Mouse (Mus musculus) hindbrain, embryonic 16.5 days (tissue): ENCODE measurements around the gene Gprc5a. TPM values are rescaled to one million over a fixed set of nuclear protein-coding genes. Genes with fewer than 3 reads are reported as not detected.

ENCODE experiments used
- ATAC-seq: fragments of 200-750 bp; cut with Nextera tagmentation; 2 replicates; pipeline ENCODE4 v1.8.0; 2017; ENCODE audit warnings: moderate TSS enrichment, moderate library complexity
- H3K27ac ChIP-seq: fragments of 300-500 bp; sonication (generic); 2 replicates; pipeline ENCODE4 v1.5.1; 2014; ENCODE audit warnings: low read depth, mild to moderate bottlenecking, control low read depth, low read length, moderate library complexity
- H3K27me3 ChIP-seq: fragments of 300-500 bp; sonication (generic); replicated peaks from 2 replicates; pipeline ENCODE4 v1.6.1; 2014; ENCODE audit warnings: low read length; ENCODE audit not compliant: control insufficient read depth, insufficient read depth
- H3K36me3 ChIP-seq: fragments of 300-500 bp; sonication (generic); 2 replicates; pipeline ENCODE4 v1.6.1; 2014; ENCODE audit warnings: mild to moderate bottlenecking, low read length, moderate library complexity, mixed read lengths; ENCODE audit not compliant: control insufficient read depth, insufficient read depth
- H3K4me1 ChIP-seq: fragments of 300-500 bp; sonication (generic); 2 replicates; pipeline ENCODE4 v1.6.1; 2014; ENCODE audit warnings: low read depth, low read length; ENCODE audit not compliant: control insufficient read depth, insufficient read depth
- H3K4me2 ChIP-seq: fragments of 300-500 bp; sonication (generic); 2 replicates; pipeline ENCODE4 v1.6.1; 2014; ENCODE audit warnings: mild to moderate bottlenecking, low read length, control low read depth, moderate library complexity
- H3K4me3 ChIP-seq: fragments of 300-500 bp; sonication (generic); 2 replicates; pipeline ENCODE4 v1.5.1; 2014; ENCODE audit warnings: mild to moderate bottlenecking, low read length, control low read depth, moderate library complexity
- H3K9ac ChIP-seq: fragments of 300-500 bp; sonication (generic); 2 replicates; pipeline ENCODE4 v1.6.1; 2014; ENCODE audit warnings: low read depth, mild to moderate bottlenecking, control low read depth, low read length, moderate library complexity
- H3K9me3 ChIP-seq: fragments of 300-500 bp; sonication (generic); 2 replicates; pipeline ENCODE4 v1.6.1; 2014; ENCODE audit warnings: mild to moderate bottlenecking, low read length, moderate library complexity; ENCODE audit not compliant: control insufficient read depth
- WGBS: fragments of 180-500 bp; shearing (Covaris S2); extraction: QIAGEN DNeasy Blood & Tissue Kit; methylation state at CpG from one replicate; pipeline ENCODE4 v1.1.7; 2014; 5-methylcytosine and 5-hydroxymethylcytosine counted together
- polyA plus RNA-seq: library from polyadenylated mRNA; unstranded; fragments of >200 nt; fragmentation: Nextera tagmentation; extraction: Ambion mirVana; gene quantifications from 2 replicates; pipeline ENCODE4 v1.2.1, GENCODE M21; 2015

Gprc5a gene
- polyA plus RNA-seq, 1 experiment from 2014 or later = 0.28 TPM

DNA sequence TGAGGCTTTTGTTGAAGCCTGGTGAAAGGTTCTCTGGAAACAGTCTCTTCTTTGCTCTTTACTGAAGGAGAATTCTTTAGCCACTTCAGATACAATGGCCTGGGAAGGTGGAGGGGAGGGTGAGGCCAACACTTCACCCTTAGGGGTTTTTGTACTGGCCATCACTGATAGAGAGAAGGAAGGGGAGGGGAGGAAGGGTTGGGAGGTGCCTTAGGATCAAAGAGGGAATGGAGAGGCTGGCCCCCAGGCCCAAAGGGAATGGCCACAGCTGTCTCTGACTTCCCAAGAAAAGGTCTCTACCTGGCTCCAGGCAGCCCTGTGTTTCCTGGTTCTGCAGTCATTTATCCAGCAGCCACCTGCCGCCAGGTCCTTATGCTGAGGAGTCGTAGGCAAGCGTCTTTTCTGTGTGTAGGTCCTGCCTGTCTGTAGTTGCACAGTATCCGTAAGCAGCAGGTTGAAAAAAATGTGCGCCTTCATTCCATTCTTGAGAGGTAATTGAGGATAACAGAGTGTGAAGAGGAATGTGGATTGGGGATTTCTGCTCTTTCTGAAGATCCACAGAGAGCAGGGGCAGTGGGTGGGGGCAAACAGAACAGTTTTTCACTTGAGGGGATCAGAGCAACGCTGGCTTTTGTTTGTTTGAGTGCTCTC is 1.5 kb downstream of the Gprc5a start:
- H3K9me3 ChIP-seq = no peaks in the 10 kb centered on the region
- no peak overlapping the region for H3K9ac ChIP-seq
- no peak overlapping the region for H3K4me2 ChIP-seq
- H3K4me3 ChIP-seq = no peak overlapping the region
- no peak for ATAC-seq
- no peaks in the 10 kb centered on the region for H3K36me3 ChIP-seq
- H3K27ac ChIP-seq = no peak overlapping the region
- peaks cover 7% of the 10 kb centered on the region for H3K4me1 ChIP-seq
- WGBS = 25% methylated on average over 6 of the region's 6 CpGs
- peaks cover 11% of the 10 kb centered on the region for H3K27me3 ChIP-seq

DNA sequence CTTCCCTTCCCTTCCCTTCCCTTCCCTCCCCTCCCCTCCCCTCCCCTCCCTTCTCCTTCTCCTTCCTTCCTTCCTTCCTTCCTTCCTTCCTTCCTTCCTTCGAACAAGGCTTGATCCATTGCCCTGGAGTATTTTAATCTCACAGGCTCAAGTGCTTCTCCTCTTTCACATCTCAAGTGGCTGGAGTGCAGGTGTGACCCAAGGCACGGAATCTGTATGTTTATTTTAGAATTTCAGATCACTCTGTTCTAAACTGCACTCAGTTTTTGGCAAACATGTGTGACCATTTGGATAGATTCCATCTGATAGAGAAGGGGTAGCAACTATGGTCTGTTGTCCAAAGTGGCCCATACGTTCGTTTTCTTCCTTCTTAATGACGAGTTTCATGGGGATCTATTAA is 2.8 kb downstream of the Gprc5a start:
- no peak for ATAC-seq
- no peak overlapping the region for H3K27ac ChIP-seq
- 83% methylated on average over 5 of the region's 5 CpGs for WGBS
- H3K4me3 ChIP-seq = no peak overlapping the region
- peaks cover 7% of the 10 kb centered on the region for H3K4me1 ChIP-seq
- H3K9ac ChIP-seq = no peak overlapping the region
- peaks cover 11% of the 10 kb centered on the region for H3K27me3 ChIP-seq
- H3K9me3 ChIP-seq = no peaks in the 10 kb centered on the region
- no peaks in the 10 kb centered on the region for H3K36me3 ChIP-seq
- H3K4me2 ChIP-seq = no peak overlapping the region

DNA sequence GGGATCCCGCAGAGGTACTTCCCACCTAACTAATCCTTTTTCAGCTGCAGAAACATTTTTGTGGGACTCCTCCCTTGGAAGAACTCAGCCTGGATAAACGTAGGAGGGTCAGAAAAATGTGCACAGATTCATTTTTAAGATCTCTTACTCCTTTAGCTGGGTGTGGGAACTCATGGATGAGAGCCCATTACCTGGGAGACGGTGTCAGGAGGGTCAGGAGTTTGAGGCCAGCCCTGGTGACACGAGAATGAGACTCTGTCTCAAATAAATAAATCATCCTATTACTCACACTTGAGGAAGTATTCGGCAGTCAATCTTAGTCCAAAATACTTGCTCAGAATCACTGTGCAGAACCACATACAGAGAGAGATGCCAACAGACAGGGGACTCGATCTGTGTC is 4.4 kb downstream of the Gprc5a start:
- 51% methylated on average over 6 of the region's 6 CpGs for WGBS
- H3K9me3 ChIP-seq = no peaks in the 10 kb centered on the region
- H3K4me2 ChIP-seq = no peak overlapping the region
- peaks cover 11% of the 10 kb centered on the region for H3K27me3 ChIP-seq
- no peak overlapping the region for H3K4me3 ChIP-seq
- H3K27ac ChIP-seq = no peak overlapping the region
- H3K4me1 ChIP-seq = peaks cover 7% of the 10 kb centered on the region
- H3K36me3 ChIP-seq = no peaks in the 10 kb centered on the region
- no peak overlapping the region for H3K9ac ChIP-seq
- no peak for ATAC-seq

DNA sequence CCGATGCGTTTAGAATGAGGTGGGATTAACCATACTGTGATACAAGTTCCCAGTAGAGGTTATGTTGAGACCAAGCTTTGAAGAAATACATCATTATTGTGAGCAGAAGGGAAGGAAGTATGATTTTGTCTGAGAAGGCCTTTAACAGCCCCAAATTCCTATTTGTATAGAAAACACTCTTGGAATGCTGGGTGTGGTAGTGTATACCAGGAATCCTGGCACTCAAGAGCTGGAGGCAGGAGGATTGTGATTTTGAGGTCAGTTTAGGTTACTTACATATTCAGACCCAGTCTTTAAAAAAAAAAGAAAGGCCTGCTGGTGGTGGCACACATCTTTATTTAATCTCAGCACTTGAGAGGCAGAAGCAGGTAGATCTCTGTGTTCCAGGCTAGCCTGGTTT is 4.9 kb downstream of the Gprc5a start:
- Histone ChIP-seq H3K4me1 (peaks cover 3% of the 10 kb centered on the region), H3K9ac (no peak overlapping the region), H3K4me2 (no peak overlapping the region), H3K27ac (no peak overlapping the region), H3K4me3 (no peak overlapping the region), H3K36me3 (no peaks in the 10 kb centered on the region), H3K27me3 (peaks cover 7% of the 10 kb centered on the region), H3K9me3 (no peaks in the 10 kb centered on the region)
- WGBS = 81% methylated on average over 2 of the region's 2 CpGs
- no peak for ATAC-seq

DNA sequence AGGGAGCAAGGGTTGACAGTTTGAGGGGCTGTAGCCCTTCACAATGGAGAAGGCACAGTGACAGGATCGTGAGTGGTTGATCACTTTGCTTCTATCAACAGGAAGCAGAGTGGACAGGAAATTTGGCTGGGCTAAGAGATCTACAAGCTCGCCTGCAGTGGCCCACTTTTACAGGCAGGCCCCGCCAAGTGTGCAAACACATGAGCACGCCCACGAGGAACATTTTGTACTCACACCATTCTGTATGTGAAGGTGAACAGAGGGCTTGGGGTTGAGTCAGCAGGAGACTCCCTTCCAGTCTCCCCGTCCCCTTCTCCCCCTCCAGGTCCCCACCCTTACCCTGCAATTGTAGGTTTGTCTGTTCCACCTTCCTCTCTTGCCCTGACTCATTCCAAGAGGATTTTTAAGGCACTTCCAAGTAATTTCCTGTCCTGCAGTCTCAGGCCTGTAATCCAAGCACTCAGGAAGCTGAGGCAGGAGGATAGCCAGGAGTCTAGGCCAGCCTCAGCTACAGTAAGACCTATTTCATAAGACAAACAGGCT is 9.0 kb downstream of the Gprc5a start:
- no peaks in the 10 kb centered on the region for H3K9me3 ChIP-seq
- no peak for ATAC-seq
- no peaks in the 10 kb centered on the region for H3K4me1 ChIP-seq
- 91% methylated on average over 6 of the region's 6 CpGs for WGBS
- no peaks in the 10 kb centered on the region for H3K27me3 ChIP-seq
- H3K27ac ChIP-seq = no peak overlapping the region
- H3K9ac ChIP-seq = no peak overlapping the region
- H3K4me3 ChIP-seq = no peak overlapping the region
- no peak overlapping the region for H3K4me2 ChIP-seq
- no peaks in the 10 kb centered on the region for H3K36me3 ChIP-seq

DNA sequence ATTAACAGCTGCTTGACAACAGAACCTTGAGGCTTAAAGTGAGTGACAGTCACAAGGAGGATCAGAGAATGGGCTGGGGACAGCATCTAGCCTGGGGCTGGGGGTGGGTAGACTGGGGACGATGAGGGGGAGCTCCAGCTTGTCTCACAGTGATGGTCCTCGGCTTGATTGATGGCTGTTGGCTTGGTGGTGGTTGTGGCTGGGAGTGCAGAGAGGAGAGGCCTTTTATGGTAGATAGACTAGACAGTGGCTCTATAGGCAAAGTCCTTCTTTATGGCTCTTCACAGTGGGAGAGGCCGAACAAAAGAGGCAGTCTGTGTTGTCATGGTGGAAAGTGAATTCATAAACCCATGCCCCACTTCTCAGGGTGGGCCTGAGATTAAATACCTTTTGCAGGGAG is 10.8 kb downstream of the Gprc5a start:
- Histone ChIP-seq H3K4me1 (no peaks in the 10 kb centered on the region), H3K4me2 (no peak overlapping the region), H3K27ac (no peak overlapping the region), H3K36me3 (no peaks in the 10 kb centered on the region), H3K27me3 (no peaks in the 10 kb centered on the region), H3K9ac (no peak overlapping the region), H3K9me3 (no peaks in the 10 kb centered on the region), H3K4me3 (no peak overlapping the region)
- ATAC-seq = no peak
- WGBS = 17% methylated on average over 3 of the region's 3 CpGs

DNA sequence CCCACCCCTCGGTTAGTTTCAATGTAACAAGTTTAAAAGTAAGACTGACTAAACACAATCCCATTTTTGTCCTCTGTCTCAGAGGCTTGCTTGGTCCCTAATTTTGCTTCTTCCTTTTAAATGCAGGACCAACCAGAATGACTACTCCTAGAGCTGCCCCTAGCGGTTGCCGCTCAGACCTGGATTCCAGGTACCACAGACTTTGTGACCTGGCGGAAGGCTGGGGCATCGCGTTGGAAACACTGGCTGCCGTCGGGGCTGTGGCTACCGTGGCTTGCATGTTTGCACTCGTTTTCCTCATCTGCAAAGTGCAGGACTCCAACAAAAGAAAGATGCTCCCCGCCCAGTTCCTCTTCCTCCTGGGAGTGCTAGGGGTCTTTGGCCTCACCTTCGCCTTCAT is 13.0 kb downstream of the Gprc5a start:
- no peak for ATAC-seq
- H3K4me3 ChIP-seq = no peak overlapping the region
- no peak overlapping the region for H3K9ac ChIP-seq
- H3K4me1 ChIP-seq = no peaks in the 10 kb centered on the region
- WGBS = 49% methylated on average over 12 of the region's 12 CpGs
- no peak overlapping the region for H3K27ac ChIP-seq
- no peak overlapping the region for H3K4me2 ChIP-seq
- H3K9me3 ChIP-seq = no peaks in the 10 kb centered on the region
- no peaks in the 10 kb centered on the region for H3K27me3 ChIP-seq
- H3K36me3 ChIP-seq = no peaks in the 10 kb centered on the region

DNA sequence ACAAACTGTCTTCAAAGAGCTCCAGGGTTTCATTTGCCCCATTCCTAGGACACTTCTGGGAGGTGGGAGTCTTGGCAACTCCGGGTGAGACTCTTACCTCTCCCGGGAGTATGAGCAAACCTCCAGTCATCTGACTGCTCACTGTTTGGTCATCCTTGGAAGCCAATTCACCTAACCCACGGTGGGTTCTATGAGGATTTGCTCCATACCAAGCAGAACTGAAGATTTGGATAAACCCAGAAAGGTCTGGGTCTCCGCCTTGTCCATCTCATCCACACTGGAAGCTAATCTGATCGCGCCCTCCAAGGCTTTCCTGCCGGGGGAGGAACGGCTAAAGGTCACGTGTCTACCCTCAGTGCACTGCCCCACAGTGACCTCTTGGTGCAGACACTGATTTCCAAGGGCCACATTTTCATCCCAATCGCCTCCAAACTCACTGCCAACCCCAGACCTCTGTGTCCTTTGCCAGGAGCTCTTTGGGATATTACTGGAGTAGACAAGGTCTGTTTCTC is 18.6 kb downstream of the Gprc5a start:
- ATAC-seq = no peak
- H3K36me3 ChIP-seq = no peaks in the 10 kb centered on the region
- no peak overlapping the region for H3K4me3 ChIP-seq
- H3K9me3 ChIP-seq = no peaks in the 10 kb centered on the region
- 77% methylated on average over 10 of the region's 10 CpGs for WGBS
- no peaks in the 10 kb centered on the region for H3K27me3 ChIP-seq
- H3K4me1 ChIP-seq = peaks cover 4% of the 10 kb centered on the region
- no peak overlapping the region for H3K4me2 ChIP-seq
- no peak overlapping the region for H3K27ac ChIP-seq
- H3K9ac ChIP-seq = no peak overlapping the region

DNA sequence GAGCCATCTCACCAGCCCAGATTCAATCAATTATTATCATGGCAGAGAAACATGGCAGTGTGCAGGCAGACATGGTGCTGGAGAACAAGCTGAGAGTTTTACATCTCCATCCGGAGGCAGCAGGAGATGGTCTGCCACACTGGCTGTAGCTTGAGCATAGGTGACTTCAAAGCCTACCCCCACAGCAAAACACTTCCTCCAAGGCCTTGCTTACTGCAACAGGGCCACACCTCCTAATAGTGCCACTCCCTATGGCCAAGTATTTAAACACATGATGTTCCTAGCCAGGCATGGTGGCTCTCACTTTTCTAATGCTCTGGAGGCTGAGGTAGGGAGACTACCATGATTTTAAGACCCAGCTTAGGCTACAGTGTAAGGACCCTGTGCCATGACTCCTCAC is 20.3 kb downstream of the Gprc5a start:
- H3K4me1 ChIP-seq = peaks cover 4% of the 10 kb centered on the region
- ATAC-seq = no peak

More for the DNA sequence above, 20.3 kb downstream of the Gprc5a start:
- Histone ChIP-seq H3K36me3 (no peaks in the 10 kb centered on the region), H3K27me3 (no peaks in the 10 kb centered on the region; the same call in 1 of the 2 replicates), H3K4me3 (no peak overlapping the region), H3K9ac (no peak overlapping the region), H3K9me3 (no peaks in the 10 kb centered on the region), H3K27ac (no peak overlapping the region), H3K4me2 (no peak overlapping the region)
- 88% methylated on average over 1 of the region's 1 CpGs for WGBS
